Mouse (Mus musculus) fibroblast of lung, adult 2 months (primary cell): ENCODE measurements at regions not wholly inside any gene's neighbourhood (a gene's known extent, or its start where the extent isn't known, plus 50 kb on each side); places are given as distances from the start of the nearest gene placed in this dataset.
A peak's percentile ranks its signal among the peaks of the same experiment; 100 is the strongest.

ENCODE experiments used
- DNase-seq: peaks from one replicate; pipeline ENCODE4 v3.0.0-alpha.2; 2011; ENCODE audit warnings: low read depth

DNA sequence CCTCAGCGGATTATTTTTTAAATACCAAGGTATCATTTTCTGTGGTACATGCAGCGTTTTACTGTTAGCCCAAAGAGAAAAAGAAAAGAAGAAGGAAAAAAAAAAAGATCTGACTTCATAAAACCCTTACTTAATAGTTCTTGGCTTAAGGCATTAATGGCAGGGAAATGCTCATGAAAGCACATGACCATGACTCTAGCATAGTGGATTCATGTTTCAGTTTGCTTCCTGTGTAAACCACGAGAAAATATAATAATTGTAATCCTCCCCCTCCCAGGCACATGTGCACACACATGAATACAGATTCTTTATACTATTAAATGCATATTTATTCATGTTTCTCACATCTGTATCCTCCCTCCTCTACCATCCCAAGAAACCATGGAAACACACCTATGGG is 486.9 kb upstream of the Gm9747 start:
- DNase-seq: no peak

DNA sequence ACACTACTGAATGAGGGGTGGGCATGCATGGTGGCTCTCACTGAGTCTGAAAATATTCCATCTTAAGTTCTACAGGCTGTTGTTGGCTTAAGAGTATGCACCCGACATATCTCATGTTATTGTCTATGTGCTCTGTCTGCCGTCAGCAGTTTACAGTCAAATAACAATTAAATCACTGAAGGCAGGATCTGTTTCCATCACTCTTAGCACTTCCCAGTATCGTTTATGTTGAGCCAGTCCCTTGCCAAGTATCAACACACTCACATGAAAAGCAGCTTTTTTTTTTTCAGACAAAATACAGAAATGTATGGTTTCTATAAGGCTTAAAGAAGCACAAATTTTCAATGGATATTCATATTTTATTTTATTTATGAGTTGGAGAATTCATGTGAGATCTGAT is 485.9 kb upstream of the Gm9747 start:
- DNase-seq: no peak

DNA sequence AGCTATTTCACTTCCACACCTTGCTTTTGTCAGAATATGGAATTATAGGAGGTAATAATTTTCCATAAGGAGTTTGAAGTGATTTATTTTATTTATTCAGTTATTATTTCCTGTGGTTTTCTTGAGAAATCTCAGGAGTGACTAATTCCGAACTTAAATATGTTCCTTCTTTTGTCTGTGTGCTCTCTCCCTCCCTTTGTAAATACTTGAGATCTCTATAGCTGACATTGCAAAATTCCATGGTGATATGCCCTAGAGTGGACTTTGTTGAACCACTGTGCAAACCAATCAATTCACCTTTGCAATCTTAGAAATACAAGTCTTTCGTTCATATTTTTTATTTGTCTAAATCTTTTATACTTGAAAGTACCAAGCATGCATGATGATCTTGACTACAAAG is 478.8 kb upstream of the Gm9747 start:
- no peak for DNase-seq

DNA sequence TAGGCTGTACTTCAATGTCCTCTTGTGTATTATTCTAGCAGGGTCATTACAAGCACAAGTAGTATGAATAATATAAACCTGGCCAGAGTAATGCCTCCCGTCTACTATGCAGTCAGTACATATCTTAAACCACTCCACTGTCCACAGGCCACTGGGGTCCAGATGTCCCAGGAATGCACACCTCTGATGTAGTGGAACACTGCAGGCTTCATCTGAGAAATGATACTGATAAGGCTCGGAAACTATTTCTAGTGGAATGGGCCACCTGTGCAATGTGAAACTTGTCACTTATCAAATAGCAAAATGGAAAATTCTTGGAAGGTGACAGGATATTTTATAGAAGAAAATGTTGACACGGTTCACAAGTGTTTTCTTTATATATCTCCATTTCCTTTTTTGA is 477.6 kb upstream of the Gm9747 start:
- no peak for DNase-seq

DNA sequence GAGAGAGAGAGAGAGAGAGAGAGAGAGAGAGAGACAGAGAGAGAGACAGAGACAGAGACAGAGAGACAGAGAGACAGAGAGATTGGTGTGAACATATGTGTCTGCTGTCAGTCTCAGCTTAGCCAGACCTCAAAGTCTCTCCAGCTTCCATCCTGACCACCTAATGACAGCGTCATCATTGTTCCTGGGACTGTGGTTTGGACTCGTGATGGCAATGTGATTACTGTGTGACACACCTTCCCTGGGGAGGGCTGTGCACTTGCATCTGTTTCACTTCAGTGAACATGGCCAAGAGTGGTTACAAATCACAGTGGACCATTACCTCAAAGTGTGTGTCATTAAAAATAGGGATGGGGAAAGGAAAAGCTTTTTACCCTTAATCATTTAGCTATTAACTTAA is 477.2 kb upstream of the Gm9747 start:
- DNase-seq: no peak

DNA sequence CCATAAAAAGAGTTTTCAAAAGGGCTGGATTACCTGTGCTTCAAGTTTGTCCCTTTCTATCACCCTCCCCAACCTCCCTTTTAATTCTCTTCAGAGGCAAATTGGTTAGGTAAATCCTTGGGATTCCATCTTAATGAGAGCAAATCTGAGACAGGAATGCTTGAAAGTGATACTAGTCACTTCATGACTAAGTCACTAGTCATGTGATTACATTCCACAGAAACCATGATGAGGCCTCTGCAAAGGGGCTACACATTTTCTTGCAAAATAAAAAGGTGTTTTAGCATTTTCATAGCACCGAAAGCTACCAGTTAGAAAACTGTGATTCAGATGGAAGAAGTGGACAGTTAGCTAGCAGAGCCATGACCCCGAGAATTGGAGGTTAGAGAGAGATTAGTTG is 473.0 kb upstream of the Gm9747 start:
- DNase-seq: no peak

DNA sequence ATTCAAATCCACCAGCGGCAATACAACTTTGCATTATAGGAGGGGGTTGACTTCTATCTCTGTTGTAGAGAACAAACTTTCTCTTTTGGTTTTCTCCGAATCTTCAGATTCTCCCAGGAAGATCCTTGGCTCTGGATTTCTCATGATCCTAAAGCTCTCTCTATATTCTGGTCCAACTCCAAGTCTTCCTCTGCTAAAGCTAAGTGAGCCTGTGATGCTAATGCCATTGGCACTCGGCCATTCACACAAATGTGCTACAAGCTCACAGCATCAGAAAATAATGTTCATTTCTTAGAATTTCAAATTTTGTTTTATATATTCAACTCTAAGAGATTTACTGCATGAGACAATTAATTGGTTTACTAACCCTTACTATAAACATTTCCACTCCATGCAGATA is 461.2 kb upstream of the Gm9747 start:
- no peak for DNase-seq

DNA sequence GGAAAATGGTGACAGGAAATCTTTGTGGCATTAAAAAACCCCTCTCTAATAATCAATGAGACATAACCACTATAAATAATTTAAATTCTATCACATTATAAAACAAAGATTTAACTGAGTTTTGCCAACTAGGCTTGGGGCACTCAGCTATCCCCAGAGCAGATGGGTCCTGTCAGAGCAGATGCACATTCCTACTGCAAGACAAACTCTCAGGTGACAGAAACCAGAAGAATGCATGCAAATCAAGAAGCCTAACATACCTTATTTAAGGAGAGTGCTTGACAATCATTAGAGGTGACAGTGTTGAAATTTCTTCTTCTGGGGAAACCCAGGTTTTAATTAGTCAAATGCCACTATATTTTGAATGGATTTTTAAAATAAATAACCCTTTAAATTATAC is 452.3 kb upstream of the Gm9747 start:
- no peak for DNase-seq

DNA sequence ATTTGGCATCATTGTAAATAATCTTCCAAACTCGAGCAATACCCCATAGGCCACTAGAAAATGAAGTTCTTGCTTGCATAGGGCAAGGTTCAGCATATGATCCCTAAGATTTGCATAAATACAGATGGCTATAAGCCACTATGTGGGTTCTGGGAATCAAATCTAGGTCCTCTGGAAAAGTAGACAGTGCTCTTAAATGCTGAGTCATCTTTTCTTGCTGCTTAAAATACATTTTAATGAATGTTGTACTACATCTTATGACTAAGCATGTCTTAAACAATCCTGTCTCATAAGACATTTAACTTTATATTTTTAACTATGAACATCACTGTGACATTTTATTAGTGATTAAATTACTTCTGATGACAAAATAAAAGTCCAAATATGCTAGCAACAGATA is 448.6 kb upstream of the Gm9747 start:
- DNase-seq: no peak

DNA sequence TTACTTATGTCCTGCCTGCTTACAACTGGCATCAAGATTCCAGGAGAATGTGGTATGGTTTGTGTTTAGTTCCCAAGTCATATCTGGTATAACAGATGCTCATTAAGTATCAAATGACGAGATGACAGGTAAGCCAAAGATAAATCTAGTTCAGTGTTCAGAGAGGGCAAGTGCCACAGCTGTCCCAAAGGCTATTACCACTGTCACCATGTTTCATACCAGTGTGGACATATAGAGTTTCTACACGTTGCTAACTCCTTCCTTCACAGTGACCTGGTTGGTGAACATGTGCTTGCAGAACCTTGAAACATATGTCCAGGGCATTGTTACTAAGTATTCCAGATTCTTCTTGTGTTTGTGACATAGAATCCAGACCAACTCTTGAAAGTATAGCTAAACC is 438.1 kb upstream of the Gm9747 start:
- DNase-seq: no peak

DNA sequence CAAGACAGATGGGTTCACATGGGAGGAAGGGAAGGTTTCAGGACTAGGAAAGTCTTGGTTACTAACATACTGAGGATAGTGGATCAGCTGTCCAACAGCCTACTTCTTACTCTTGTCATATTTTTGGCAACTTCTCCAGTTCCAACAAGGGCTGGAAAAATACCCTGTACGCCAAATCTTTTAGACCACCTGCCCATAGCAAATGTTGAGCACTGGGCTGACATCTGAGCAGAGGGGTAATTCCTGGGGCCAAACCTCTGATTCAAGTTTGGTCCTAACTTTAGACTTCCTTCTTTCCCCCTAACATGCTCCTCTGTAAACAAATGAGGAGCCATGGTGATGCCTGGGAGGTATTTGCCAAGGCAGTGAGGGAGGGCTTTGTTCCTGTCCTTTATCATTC is 437.5 kb upstream of the Gm9747 start:
- DNase-seq: no peak

DNA sequence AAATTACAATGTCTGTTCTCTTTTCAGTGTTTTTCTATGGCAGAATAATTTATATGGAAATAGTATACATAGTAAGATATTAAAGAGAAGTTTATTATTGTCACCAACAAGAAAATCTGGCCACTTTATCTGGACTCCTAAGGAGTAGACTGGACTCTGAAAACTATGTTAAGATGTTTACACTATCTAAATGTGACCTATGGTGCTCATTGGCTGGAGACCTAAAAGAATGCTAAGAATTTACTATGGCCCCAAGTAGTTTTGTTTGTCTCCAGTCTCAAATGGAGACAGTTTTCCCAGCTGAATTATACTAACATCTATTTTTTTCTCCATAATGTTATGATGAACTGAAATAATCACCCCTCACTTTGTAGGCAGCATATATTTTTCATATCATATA is 421.3 kb upstream of the Gm9747 start:
- no peak for DNase-seq

DNA sequence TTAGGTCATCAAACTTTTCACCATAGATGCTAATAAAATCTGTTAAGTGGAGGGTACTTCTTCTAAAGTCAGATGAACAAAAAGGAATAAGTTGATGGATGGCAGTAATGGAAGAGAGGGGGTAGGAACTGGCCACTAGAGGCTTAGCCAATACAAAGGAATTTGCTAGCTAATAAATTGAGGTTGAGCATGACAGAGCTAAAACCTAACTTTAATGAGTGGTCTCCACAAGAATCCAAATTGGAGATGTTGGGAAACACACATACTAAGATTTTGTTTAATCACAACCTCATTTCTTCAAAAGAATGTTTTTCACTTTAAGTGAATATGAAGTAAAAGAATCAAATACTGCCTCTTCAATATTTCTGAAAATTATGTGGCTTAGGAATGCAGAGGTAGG is 414.0 kb upstream of the Gm9747 start:
- DNase-seq: peak; percentile 36

DNA sequence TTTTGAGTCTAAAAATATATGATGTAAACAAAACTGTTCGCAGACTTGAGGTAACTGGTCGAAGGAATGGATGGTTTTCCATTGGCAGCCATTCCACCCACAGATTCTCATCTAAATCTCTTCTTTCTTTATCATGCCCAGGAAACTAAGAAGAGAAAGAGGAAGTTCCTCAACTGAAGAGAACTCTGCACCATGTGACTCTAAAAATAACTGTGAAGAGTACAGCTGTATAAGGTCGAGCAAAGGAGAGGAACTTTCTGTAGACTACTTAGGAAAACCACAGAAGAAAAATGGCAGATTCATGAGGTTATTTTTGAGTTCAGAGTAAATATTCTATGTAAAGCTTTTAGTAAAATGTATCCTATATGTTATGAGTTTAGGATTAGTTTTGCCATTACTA is 390.9 kb upstream of the Gm9747 start:
- DNase-seq: no peak

DNA sequence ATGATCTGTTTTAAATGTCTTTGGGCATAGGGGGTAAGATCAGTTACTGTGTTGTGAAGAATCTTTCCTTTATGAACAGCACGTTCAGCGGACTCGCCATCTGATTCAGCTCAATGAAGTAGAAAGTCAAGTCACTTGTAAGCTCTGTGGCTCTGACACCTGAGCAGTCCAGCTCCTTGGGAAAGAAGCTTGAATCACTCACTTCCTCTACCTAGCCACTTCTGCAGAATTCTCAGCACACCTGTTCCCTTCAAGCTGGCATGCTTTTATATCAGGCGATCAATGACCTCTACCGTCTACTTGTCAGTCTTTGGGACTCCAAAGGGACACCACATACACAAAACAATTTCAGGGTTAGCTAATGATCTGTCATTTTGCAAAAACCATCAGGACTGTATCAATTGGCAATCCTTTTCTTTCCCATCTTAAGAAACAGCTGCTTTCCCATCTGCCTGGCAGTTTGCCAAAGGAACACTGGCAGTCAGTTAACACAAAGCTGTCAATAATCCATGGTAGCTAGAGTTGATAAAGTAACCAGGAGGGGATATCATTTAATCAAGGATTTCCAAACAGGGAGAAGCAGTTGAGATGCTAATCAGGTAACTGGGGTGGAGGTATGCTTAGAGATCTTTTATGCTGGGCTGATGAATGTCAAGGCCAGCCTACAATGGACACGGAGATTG is 382.3 kb upstream of the Gm9747 start:
- DNase-seq: no peak

DNA sequence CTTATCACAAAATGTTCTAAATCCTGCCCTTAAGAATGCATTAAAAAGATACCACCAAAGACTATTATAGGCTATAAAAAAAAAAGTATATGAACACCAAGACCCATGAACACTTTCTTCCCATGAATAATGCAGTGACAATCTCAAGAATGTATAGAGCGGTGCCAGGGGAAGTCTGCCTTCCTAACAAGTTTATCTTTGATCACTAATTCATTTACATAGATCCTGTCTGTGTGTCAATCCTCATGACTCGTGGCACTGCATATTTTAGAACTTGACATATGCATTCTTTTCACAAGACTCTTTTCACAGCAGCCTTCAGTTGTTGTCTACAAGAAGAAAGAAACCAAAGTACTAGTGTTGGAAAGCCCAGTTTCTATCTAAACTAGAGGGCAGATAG is 373.4 kb upstream of the Gm9747 start:
- DNase-seq: no peak

DNA sequence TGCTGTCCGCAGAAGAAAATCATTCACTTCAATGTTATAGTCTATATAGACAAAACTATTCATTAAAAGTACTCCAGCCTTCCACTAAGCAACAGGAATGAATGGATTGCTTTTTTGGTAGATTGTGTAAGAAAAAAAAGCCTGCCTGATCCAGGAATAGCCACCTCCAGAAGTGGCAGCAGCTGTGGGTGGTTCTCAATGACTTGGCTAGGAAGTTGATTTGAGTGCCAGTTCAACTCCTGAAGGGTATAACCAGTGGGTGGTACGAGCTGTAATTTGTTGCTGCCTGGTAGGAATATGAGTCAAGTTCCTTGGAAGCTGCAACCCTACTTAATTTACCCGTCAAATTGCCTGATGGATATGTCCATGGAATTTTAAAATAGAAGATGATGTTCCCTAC is 368.3 kb upstream of the Gm9747 start:
- peak; percentile 48 for DNase-seq

DNA sequence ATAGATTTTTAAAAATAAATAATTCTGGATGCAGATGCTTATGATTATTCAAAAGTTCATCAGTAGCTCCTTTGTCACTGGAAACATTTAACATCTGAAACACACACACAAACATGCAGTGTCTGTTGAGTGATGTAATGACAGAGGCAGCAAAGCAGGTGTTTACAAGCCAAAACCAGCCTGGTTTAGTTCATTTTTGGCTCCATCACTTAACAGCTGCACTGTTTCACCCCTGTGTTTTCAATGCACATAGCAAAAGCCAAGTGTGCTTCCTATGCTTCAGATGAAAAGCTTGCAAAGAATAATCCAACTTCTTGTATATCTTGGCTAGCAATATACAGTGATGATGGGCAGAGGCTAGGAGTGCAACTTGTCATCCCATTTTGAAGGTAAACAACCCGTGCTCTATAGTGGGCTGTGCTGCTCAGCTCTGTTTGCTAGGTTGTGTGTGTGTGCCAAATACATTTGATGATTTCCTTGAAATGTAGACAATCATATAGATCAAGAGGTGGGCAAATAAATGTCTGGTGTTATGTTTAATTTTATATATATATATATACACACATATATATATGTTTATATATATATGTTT is 345.9 kb upstream of the Gm9747 start:
- DNase-seq: no peak

DNA sequence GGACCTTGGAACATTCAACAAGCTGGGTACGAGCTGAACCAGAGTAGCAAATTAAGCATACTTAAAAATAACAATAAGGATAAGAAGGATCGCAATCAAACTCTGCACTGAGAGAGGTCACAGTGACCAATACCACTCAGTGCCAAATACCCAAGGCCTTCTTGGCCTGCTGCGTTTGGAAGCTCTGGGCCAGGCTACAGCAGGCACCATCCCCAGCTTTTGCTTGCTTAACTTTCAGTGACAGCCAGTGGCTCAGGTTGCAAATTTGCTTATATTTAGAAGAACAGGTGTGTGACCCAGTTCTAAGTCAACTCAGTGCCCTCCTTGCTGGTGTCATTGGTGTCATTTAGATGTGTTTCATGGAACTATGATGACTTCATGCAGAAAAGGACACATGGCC is 335.7 kb upstream of the Gm9747 start:
- no peak for DNase-seq

DNA sequence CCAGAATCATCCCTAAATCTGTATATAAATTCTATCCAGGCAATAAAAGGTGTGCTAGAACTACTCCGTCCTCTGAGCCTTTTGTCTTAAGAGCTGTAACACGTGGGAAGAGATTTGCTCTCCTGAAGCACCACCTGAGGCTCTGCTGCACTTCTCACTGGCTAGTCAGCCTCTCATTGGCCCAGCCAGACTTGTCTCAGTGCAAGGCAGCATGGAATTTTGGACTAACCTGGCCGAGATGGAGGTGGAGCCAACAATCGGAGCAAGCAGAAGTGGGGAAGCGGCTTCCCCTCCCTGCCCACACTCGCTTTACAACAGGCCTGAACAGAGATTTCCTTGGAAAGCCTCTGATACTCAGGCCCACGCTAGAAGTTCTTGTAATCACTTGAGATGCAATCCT is 332.1 kb upstream of the Gm9747 start:
- DNase-seq: no peak

DNA sequence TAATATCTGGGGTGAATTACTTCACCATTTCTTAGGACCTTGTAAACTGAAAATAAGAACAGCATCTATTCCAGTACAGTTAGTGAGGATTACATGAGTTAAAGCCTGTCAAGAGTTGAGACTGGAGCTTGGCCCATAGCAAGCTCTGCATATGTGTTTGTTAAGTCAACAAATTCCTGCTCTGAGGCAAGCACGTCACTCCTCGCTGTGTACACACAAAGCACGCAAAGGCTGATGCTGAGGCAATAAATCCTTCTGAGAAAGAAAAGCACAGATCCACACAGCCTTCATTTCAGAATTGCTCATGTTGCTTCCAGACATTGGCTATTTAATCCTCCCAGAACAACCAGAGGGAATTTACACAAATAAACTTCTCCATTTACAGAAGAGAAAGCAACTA is 328.9 kb upstream of the Gm9747 start:
- no peak for DNase-seq

DNA sequence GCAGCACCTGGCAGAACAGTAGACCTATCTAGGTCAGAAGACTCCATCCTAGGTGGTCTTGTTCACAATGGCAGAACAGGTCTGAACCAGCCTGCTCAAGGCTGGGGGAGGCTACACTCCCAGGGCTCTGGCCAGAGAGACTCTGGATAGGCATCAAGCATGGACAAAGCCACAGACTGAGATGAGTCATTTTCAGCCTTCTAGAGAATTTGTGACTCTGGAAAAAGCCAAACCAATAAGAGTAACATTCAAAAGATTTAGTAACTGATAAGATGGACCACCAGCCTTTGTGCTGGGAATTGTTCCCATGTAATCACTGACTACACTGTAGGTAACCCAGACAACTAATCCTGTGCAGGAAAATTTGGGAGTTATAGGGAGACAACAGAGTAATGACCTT is 320.3 kb upstream of the Gm9747 start:
- peak; percentile 70 for DNase-seq

DNA sequence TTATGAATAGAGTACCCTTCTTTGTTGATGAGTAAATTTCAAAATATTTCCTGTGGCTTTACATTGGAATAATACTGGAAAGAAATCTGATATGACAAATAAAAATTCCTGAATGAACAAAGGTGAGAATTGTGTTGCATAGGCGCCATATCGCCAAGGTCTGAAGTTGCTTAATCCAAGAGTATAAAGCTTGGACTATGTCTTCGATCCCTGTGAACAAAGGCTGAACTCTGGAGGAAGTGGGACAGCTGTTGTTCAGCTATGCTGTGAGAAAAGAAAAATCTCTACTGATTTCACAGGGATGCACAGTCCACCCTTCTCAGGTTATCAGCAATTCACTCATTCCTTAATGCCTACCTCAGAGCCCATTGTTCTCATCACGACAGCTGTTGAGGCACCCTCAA is 319.3 kb upstream of the Gm9747 start:
- DNase-seq: no peak

DNA sequence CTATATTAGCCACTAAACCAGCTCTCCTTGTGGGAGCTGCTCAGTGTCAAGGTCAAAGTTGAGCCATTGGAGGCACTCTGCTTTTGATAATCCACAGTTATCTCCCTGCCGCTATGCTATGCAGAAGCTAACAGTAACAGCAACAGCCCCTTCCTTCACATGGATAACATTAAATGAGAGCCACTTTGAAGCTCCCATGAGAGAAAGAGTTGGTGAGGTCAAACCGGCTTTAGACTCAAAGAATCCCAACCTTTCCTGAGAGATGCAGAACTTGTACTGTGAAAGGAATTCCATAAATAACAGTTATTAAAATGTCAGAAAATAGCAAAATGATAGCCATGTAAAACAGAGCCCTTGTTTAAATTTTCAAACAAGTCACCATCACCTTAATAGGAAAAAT is 316.1 kb upstream of the Gm9747 start:
- no peak for DNase-seq

DNA sequence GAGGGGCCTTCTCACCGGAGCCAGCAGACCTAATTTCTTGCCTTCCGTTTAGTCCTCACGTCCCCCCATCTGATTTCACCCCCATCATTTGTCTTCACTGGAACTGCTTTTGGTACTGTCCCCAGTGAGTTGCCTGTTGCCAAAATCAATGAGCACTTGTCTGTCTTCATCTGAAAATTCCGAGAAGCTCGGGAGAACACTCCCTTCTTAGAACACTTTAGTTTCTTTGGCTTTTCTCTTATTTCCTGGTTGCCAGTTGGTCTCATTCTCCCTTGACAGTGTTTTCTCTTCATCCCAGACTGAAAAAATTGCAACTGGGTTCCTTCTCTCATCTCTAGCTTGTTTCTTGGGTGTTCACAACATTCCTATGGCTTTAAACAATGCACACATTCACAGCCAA is 305.2 kb upstream of the Gm9747 start:
- no peak for DNase-seq
